Mouse (Mus musculus): ENCODE measurements around the gene Cacng1.

DNA sequence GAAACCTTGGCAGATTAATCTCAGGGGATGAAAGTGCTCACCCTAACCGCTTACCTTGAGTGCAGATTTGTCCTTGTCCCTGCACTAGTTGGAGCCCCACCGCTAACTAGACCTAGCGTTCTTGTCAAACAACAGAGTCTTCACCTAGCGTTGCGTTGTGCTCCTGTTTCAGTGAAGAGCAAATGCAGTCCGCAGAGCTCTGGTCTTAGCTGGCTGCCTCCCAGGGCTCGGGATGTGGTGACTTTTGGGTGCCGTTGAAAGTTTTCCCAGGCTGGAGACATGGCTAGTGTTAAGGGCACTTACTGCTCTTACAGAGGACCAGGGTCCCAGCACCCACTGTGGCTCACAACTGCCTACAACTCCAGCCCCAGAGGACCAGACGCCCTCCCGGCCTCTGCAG is 41.1 kb downstream of the Cacng1 start:
- TF ChIP-seq CTCF (conservative IDR thresholded peaks at IDR 0.05 in 1 of 2, IDR thresholded peaks at IDR 0.05 in 1 of 2; ENCODE audit: low read depth in 2 of 2, low read length in 2 of 2) (no peak), ZMIZ1 (IDR thresholded peaks at IDR 0.05; ENCODE audit: low read depth, low read length) (no peak), TCF12 (IDR thresholded peaks at IDR 0.05; ENCODE audit: low read depth, low read length) (no peak), ZNF384 (IDR thresholded peaks at IDR 0.05; ENCODE audit: low read depth, low read length) (no peak), JUND (conservative IDR thresholded peaks at IDR 0.05; ENCODE audit: low read depth, low read length) (no peak)

Measured in CH12.LX (cell line).